Mouse (Mus musculus): Measurements from ENCODE around the gene Zfp459.
"Not testable (repeated sequence)": the region's sequence is repeated elsewhere in the genome, so short reads cannot be mapped to it uniquely, and the experiment has no call there.

The Zfp459 gene

DNA sequence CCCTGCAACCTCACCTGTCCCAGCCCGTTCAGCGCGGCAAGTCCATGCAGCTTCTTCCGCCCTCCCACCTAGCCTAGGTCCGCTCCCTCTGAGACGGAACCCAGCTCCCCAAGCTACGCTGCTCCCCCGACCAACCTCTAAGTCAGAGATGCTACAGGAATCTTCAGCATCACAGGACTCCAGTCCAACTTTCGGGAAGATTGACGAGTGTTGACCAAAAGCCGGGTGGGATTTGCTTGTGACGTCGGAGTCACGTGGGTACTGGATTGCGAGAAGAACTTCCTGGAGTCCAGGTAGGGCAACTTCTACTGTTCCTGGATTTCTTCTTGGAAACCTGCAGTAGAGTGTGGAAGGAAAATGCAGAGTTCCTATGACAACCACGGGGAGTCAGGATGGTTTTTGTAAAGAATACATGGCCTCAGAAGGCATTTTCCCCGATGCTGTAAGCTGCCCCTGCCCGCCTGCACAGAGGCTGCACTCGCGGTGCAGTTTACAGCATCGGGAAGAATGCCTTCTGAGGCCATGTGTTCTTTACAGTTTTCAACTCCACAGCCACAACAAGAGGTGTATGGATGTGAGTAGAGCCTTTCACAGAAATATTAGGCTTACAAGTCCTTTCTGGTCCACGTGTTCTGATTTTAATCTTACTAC lies at the start of gene Zfp459:
Gene Zfp459, minus strand, starts transcription at position 212 of the 651 bp plus-strand sequence.
- in situ Hi-C loops (cut with MboI; ENCODE audit: low pct_unique_long_range_greater_than_20kb in 1 of 2, low sequenced_read_pairs in 2 of 2, unreplicated experiment in 1 of 2), result no loop called here

DNA sequence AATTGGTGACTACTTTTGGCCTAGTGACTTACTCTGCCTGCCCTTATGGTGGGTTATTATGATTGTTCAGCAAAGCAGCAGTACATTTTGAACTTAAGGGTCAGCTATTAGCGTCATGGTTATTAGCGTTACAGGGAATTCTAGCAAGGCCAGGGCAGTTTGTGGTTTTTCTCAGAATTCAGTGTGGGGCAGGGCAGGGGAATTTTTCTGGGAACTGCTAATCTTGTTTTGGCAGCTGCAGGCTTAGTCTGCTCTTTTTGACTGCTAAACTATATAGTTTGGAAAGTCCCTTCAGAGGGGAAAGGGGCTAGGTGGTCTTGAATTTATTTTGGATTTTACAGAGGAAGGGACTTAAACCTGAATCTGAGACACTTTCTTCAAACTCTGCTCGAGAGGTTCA lies 48.1 kb upstream of the Zfp459 start:
- in situ Hi-C loops (cut with MboI; ENCODE audit: low pct_unique_long_range_greater_than_20kb in 1 of 2, low sequenced_read_pairs in 2 of 2, unreplicated experiment in 1 of 2), result no loop called here

DNA sequence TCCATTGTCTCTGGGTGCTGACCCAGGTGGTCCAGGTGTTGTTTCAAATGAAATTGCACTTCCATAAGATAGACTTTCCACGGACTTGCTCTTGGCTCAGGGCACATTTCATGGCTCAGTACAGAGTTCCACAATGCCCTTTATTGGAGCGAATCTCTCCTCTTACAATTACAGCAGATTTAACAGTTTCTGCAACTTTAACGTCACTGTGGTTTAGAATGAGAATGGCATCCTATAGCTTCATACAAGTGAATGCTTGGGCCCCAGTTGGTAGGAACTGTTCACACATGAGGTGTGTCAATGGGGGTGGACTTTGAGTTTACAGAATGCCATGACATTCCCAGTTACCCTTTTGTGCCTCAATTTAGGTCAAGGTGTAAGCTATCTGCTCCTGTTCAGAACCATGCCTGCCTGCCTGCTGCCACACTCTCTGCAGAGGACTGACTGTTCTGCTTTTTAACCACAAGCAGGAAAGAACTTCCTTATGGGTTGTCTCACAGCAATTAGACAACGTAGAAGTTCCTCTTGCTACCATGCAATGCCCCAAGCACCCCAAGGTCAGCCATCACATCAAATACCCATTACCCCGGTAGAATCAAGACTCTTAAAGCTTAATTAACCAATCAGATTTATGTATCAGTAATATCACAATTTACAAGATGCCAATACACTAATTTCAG lies 42.4 kb upstream of the Zfp459 start:
- in situ Hi-C loops (cut with MboI; ENCODE audit: low pct_unique_long_range_greater_than_20kb in 1 of 2, low sequenced_read_pairs in 2 of 2, unreplicated experiment in 1 of 2), result not testable (repeated sequence)

DNA sequence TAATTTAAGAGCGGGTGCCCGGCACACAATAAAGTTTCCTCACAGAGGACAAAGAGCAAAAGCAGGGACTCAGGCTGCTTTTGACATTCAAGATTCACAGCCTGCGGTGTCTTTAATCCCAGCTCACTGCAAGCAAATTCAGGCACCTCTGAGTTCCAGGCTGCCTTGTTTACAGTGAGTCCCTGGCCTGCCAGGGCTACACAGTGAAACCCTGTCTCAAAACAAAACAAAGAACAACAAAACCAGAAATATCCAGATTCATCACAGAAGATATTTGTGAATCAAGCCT lies 30.7 kb upstream of the Zfp459 start:
- in situ Hi-C loops (cut with MboI; ENCODE audit: low pct_unique_long_range_greater_than_20kb in 1 of 2, low sequenced_read_pairs in 2 of 2, unreplicated experiment in 1 of 2), result no loop called here

DNA sequence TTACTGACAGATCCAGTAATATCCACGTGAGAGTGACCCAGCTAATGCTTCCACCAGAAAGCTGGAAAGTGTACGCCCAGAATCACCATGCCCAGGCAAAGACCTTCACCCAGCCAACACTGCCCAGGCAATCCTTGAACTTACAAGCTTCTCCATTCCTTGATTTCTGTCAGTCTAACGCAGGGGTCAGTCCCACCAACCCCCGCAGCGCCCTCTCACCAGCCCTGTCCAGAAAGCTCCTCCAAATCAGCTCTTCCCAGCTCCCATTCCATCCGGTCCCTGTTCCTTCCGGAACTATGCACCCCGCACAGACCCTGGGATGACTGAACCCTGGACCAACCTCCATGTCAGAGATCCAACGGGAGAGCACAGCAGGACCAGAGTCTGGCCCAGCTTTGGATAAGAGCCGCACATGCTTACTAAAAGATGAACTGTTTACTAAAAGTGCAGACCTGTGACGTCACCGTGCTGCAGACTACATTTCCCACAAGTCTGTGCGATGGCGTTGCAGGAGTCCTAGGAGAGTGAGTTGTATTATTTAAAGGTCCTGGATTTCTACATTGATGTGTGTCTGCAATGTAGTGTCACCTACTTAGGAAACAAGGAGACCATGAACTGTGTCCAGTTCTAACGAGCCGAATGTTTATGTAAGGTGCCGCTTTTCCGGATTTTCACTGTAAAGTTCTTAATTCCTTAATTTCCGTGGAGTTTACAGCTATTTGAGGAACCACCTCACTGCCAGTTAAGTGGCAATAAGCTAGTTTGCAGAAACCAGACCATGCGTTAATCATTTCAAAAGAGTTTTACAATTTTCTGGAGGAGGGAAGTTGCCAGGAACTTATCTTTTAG lies 30.2 kb upstream of the Zfp459 start, which contains the start of gene Zfp874a:
Gene Zfp874a, minus strand, starts transcription at position 453 of the 849 bp plus-strand sequence.
- in situ Hi-C loops (cut with MboI; ENCODE audit: low pct_unique_long_range_greater_than_20kb in 1 of 2, low sequenced_read_pairs in 2 of 2, unreplicated experiment in 1 of 2), result no loop called here

DNA sequence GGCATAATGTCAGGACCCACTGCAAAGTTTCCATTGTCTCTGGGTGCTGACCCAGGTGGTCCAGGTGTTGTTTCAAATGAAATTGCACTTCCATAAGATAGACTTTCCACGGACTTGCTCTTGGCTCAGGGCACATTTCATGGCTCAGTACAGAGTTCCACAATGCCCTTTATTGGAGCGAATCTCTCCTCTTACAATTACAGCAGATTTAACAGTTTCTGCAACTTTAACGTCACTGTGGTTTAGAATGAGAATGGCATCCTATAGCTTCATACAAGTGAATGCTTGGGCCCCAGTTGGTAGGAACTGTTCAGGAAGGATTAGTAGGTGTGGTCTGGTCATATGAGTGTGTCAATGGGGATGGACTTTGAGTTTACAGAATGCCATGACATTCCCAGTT lies 15.9 kb upstream of the Zfp459 start:
- in situ Hi-C loops (cut with MboI; ENCODE audit: low pct_unique_long_range_greater_than_20kb in 1 of 2, low sequenced_read_pairs in 2 of 2, unreplicated experiment in 1 of 2), result not testable (repeated sequence)

DNA sequence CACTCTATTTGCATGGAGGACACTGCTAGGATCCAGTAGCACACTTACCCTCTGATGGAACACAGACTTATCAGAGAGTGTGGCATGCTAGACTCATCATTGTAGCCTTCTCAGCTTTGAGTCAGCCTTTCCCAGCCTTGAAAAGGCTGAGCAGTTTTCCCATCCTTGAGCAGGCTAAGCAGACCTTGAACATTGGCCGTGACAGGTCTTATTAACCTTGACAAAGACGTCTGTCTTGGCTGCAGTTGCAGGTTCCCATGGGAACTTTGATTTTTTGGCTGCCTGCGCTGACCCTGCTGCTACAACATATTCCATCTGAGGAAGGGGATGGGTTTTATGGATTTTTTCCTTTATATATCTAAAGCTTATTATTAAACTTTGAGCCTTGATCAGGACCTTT lies 6.9 kb upstream of the Zfp459 start:
- in situ Hi-C loops (cut with MboI; ENCODE audit: low pct_unique_long_range_greater_than_20kb in 1 of 2, low sequenced_read_pairs in 2 of 2, unreplicated experiment in 1 of 2), result no loop called here

DNA sequence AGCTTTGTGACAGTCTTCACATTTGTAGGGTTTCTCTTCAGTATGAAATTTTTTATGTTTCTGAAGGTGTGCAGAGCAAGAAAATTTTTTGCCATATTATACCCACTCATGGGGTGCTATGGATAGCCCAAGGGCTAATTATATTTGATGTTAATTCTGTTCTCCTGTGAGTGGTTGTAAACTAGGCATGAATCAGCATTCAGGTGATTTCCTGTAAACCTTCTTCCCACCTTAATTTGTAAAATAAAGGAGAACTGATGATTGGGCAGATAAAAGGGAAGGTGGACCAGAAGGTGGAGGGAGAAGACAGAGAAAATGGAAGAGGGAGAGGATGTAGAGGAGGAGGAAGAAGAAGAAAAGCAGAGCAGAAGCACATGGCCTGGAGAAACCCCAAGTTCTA lies 4.5 kb upstream of the Zfp459 start:
- in situ Hi-C loops (cut with MboI; ENCODE audit: low pct_unique_long_range_greater_than_20kb in 1 of 2, low sequenced_read_pairs in 2 of 2, unreplicated experiment in 1 of 2), result not testable (repeated sequence)

DNA sequence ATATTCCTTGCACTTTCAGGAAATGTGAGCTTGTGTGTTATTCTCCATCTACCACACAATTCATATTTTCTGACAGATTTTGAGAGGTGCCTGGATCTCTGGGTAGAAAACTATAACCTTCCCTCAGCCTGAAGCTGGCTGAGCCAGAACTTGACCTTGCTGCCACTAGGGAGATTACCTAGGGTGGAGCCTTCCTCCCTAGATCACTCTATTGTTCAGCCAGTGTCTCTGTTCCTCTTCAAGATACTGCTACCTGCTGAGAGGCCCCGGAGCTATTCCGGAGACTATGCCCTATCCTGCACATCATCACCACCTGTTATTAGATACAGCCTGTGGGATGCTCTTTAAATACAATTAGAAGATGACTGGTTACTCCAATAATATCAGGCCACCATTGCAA lies 1.3 kb upstream of the Zfp459 start:
- in situ Hi-C loops (cut with MboI; ENCODE audit: low pct_unique_long_range_greater_than_20kb in 1 of 2, low sequenced_read_pairs in 2 of 2, unreplicated experiment in 1 of 2), result not testable (repeated sequence)

DNA sequence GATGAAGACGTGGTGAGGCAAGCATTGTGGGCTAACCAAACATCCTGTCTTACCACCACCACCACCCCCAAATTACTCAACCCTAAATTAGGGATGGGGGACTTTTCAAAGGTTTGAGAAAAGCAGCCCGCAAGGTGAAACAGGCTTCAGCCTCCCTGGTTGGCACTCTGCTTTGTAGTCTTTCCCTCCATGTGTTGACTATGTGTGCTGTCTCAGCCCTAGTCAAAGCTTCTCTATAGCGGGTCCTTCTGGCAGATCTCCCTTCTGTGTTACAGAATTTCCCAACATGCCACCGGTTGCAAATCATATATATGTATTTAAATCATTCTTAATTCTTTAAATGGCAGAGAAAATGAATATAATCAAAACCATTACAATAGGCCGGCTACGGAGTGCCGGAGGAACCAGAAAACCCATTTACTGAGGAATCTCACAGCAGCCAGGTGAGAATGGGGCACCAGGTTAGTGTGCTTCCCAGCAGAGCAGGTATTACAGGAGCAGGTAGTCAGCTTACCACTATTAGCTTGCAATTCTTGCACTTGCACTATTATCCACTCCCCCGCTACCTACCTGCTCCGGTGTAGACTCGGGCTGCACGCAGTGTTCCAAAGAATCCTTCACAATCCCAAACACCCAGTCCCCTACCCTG lies 536 bp downstream of the Zfp459 start:
- in situ Hi-C loops (cut with MboI; ENCODE audit: low pct_unique_long_range_greater_than_20kb in 1 of 2, low sequenced_read_pairs in 2 of 2, unreplicated experiment in 1 of 2), result no loop called here

DNA sequence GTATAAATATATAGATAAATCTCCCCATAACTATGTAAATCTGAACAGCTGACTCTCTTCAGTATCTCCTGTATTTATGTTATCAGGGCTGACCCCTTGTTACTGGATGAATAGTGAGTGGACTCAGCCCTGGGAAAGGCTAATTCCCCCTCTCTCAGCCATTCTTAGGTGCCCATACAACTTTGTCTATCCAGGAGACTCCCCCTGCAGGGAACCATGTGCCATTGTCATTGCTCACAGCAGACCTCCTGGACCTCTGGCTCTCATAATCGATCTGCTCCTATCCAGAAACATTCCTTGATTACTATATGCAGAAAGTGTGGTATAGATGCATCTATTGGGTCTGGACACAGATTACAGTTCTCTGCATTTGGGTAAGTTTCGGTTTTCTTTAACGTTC lies 4.4 kb downstream of the Zfp459 start:
- in situ Hi-C loops (cut with MboI; ENCODE audit: low pct_unique_long_range_greater_than_20kb in 1 of 2, low sequenced_read_pairs in 2 of 2, unreplicated experiment in 1 of 2), result no loop called here

DNA sequence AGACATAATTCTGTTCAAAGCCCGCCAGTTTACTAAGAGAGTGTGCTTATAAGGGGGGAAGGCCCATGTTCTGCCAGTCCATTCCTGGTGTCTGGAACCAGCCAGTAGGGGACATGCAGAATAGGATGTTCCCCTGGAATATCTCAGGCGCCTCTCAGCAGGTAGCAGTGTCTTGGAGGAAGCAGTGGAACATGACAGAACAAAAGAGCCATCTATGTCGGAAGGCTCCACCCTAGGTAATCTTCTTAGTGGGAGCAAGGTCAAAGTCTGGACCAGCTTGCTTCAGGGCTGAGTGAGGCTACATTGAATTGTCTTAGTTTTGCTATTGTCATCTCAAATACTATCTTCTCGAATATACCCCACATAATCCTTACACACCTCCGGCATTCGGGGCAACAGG lies 5.5 kb downstream of the Zfp459 start:
- in situ Hi-C loops (cut with MboI; ENCODE audit: low pct_unique_long_range_greater_than_20kb in 1 of 2, low sequenced_read_pairs in 2 of 2, unreplicated experiment in 1 of 2), result no loop called here

DNA sequence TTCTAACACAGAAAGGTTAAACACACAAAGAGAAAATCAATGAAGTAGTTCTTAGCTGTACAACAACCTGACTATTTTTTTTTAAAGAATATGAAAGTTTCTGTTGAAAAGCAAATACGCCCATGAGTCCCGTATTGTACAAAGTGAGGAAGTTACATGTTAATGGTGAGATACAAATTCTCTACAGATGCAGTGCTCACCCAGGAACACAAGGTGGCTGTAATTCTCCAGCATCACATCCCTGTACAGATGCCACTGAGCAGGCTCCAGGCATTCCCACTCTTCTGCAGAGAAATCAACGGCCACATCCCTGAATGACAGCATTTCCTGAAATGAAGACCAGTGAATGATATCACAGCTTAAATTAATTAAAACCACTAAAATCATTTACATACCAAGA lies 7.6 kb downstream of the Zfp459 start:
- in situ Hi-C loops (cut with MboI; ENCODE audit: low pct_unique_long_range_greater_than_20kb in 1 of 2, low sequenced_read_pairs in 2 of 2, unreplicated experiment in 1 of 2), result not testable (repeated sequence)

DNA sequence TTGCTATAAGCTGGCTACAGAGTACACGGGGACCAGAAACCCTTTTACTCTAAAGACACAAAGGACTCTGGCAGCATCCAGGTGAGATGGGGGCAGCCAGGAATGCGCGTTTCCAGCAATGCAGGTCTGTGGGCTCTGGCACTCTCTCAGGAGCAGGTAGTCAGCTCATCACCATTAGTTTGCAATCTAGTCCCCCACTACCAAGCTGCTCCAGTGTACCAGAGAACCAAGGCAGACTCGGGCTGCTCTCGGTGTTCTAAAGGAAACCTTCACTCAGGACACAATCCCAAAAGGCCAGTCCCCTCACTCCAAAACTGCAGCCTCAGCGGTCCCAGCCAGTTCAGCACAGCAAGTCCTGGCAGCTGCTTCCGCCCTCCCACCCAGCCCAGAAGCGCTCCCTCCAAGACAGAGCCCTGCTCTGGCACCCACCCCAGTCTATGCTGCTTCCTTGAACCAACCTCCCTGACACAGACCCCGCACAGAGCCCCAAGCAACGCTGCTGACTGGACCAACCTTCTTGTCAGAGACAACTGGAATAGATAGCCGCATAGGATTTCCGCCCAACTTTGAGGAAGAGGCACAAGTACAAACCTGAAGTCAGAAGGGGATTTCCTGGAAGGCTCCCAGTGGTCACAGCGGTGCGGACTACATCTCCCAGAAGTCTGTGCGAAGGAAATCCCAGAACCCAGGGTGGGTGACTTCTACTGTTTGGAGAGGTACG lies 21.9 kb downstream of the Zfp459 start, which contains the start of gene Zfp429:
Gene Zfp429, minus strand, starts transcription at position 637 of the 721 bp plus-strand sequence.
- in situ Hi-C loops (cut with MboI; ENCODE audit: low pct_unique_long_range_greater_than_20kb in 1 of 2, low sequenced_read_pairs in 2 of 2, unreplicated experiment in 1 of 2), result not testable (repeated sequence)

DNA sequence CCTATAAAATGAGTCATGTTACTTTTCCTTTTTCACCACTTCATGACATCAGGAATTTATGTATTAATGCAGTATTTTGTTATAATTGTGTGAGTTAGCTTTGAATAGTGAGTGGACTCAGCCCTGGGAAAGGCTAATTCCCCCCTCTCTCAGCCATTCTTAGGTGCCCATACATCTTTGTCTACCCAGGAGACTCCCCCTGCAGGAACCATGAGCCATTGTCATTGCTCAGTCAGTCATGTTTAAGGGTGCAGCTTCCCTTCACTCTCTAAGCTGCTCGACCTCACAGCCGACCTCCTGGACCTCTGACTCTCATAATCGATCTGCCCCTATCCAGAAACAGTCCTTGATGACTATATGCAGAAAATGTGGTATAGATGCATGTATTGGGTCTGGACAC lies 45.0 kb downstream of the Zfp459 start:
- in situ Hi-C loops (cut with MboI; ENCODE audit: low pct_unique_long_range_greater_than_20kb in 1 of 2, low sequenced_read_pairs in 2 of 2, unreplicated experiment in 1 of 2), result loop anchor here in 1 of 2 experiments (10.0 kb wide), 1 partner anchor 211 kb away; no protein-coding TSS in a partner anchor

DNA sequence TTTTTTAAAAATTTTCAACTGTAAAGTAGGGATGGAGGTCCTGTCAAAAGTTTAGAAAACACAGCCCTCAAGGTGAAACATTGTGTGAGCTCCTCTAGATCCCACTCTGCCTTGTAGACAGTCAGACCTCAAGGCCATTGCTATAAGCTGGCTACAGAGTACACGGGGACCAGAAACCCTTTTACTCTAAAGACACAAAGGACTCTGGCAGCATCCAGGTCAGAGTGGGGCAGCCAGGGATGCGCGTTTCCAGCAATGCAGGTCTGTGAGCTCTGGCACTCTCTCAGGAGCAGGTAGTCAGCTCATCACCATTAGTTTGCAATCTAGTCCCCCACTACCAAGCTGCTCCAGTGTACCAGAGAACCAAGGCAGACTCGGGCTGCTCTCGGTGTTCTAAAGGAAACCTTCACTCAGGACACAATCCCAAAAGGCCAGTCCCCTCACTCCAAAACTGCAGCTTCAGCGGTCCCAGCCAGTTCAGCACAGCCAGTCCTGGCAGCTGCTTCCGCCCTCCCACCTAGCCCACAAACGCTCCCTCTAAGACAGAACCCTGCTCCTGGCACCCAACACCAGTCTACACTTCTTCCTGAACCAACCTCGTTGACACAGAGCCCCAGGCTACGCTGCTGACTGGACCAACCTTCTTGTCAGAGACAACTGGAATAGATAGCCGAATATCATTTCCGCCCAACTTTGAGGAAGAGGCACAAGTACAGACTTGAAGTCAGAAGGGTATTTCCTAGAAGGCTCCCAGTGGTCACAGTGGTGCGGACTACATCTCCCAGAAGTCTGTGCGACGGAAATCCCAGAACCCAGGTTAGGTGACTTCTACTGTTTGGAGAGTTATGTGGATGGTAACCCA lies 45.9 kb downstream of the Zfp459 start, which contains the start of the genes Gm28041 and Zfp456:
Gene Gm28041, minus strand, starts transcription at position 684 of the 862 bp plus-strand sequence.
Gene Zfp456, minus strand, starts transcription at position 761 of the 862 bp plus-strand sequence.
- in situ Hi-C loops (cut with MboI; ENCODE audit: low pct_unique_long_range_greater_than_20kb in 1 of 2, low sequenced_read_pairs in 2 of 2, unreplicated experiment in 1 of 2), result loop anchor here in 1 of 2 experiments (10.0 kb wide), 1 partner anchor 210 kb away; no protein-coding TSS in a partner anchor

DNA sequence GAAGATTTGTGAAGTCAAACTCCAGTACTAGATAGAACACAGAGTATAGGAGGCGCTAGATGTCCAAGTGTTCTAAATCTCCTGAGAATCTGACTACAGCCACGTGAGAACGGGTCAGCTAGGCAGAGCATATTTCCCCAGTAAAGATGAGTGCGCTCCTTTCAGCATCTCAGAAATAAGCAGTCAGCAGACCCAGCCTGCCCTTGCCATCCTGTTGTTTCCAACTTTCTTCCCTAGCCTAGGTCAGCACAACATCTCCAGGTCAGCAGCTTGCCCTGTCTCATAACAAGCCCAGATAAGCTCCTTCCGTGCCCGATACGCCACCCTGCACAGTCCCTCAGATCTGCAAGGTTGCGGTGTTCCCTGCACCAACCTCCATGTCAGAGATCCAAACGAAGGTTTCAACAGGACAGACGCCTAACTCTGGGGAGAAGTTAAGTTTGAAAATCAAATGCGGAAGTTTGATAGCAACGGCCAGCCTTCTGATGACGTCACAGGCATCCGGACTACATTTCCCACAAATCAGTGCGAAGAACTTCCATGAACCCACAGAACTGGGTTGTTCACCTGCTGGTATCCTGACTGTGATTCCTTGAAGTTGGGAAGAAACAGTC lies 61.0 kb downstream of the Zfp459 start, which contains the start of the genes Gm28044 and Zfp953:
Gene Gm28044, minus strand, starts transcription at position 406 of the 614 bp plus-strand sequence.
Gene Zfp953, minus strand, starts transcription at position 475 of the 614 bp plus-strand sequence.
- in situ Hi-C loops (cut with MboI; ENCODE audit: low pct_unique_long_range_greater_than_20kb in 1 of 2, low sequenced_read_pairs in 2 of 2, unreplicated experiment in 1 of 2), result loop anchor here in 1 of 2 experiments (5.0 kb wide), 1 partner anchor 42 kb away; no protein-coding TSS in a partner anchor

All from mouse embryonic stem cell (cell line).